Mouse (Mus musculus): ENCODE measurements around the gene Tm6sf2. TPM values are rescaled to one million over a fixed set of nuclear protein-coding genes. Genes with fewer than 3 reads are reported as not detected.

The Tm6sf2 gene
- total and polyA plus RNA-seq, 3 experiments: 1.0 to 1.2 TPM; not detected in 1

DNA sequence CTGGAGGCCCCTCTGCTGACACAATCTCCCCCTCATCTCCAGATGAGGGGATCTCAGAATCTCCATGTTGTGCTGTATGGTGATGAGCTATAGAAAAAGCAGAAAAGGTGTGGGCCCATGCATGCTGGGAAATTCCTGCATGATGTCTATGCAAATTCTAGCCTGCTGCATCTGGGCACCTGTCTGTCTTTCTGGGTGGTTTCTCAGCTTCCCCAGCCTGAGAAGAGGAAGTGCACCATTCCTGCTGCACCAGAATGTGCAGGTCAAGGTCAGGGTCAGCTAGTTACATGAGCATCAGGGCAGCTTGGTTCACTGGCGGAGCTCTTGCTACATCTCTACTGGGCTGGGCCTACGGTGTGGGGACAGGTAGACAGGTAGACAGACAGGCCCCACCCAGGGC is 37.7 kb downstream of the Tm6sf2 start:
- Histone ChIP-seq H3K9me3 (replicated peaks; ENCODE audit: insufficient read depth, low read length) (no peaks in the 10 kb centered on the region), H3K27me3 (ENCODE audit: control insufficient read depth in 1 of 2, insufficient read depth in 2 of 2, low read length in 2 of 2) (0 out of 4 replicates have a peak, but pooled peaks cover 0 to 1% of the 10 kb centered on the region in 2 experiments), H3K36me3 (ENCODE audit: control insufficient read depth in 1 of 2, insufficient read depth in 2 of 2, low read length in 2 of 2) (no peaks in the 10 kb centered on the region), H3K4me3 (ENCODE audit: control insufficient read depth in 1 of 2, insufficient read depth in 1 of 2, low read depth in 2 of 2, low read length in 2 of 2) (no peak overlapping the region), H3K79me2 (ENCODE audit: control insufficient read depth, insufficient read depth, low read length, poor library complexity) (no peaks in the 10 kb centered on the region), H3K4me1 (ENCODE audit: control insufficient read depth in 1 of 2, insufficient read depth in 2 of 2, low read length in 2 of 2) (no peaks in the 10 kb centered on the region), H3K9ac (ENCODE audit: control insufficient read depth, low read depth, low read length, poor library complexity, severe bottlenecking) (no peak overlapping the region), H3K27ac (ENCODE audit: control insufficient read depth, low read depth, low read length) (no peak overlapping the region)
- TF ChIP-seq MXI1 (IDR thresholded peaks at IDR 0.05; ENCODE audit: low read depth, low read length): no peak
- TF ChIP-seq E2F4 (IDR thresholded peaks at IDR 0.05; ENCODE audit: borderline replicate concordance, low read depth, low read length): no peak
- no peak for TF ChIP-seq USF2 (IDR thresholded peaks at IDR 0.05; ENCODE audit: borderline replicate concordance in 1 of 2, insufficient read depth in 1 of 2, low read depth in 1 of 2, low read length in 2 of 2)
- no peak for TF ChIP-seq BHLHE40 (IDR thresholded peaks at IDR 0.05; ENCODE audit: borderline replicate concordance, low read depth, low read length)
- TF ChIP-seq NRF1 (IDR thresholded peaks at IDR 0.05; ENCODE audit: insufficient read depth, low read depth, low read length, poor library complexity, severe bottlenecking): no peak
- TF ChIP-seq POLR2A (IDR thresholded peaks at IDR 0.05; ENCODE audit: control insufficient read depth in 1 of 2, insufficient read depth in 1 of 2, low read depth in 1 of 2, low read length in 2 of 2, poor library complexity in 1 of 2): no peak
- no peak for TF ChIP-seq UBTF (IDR thresholded peaks at IDR 0.05; ENCODE audit: borderline replicate concordance, insufficient read depth, low read depth, low read length)
- no peak for TF ChIP-seq ETS1 (IDR thresholded peaks at IDR 0.05; ENCODE audit: low read depth, low read length)
- TF ChIP-seq MYB (IDR thresholded peaks at IDR 0.05; ENCODE audit: low read depth, low read length): no peak
- TF ChIP-seq ELF1 (IDR thresholded peaks at IDR 0.05; ENCODE audit: low read depth, low read length): no peak
- TF ChIP-seq ZNF384 (IDR thresholded peaks at IDR 0.05; ENCODE audit: low read depth, low read length): no peak
- no peak for TF ChIP-seq MYC (IDR thresholded peaks at IDR 0.05; ENCODE audit: low read depth, low read length)
- no peak for TF ChIP-seq POLR2AphosphoS5 (IDR thresholded peaks at IDR 0.05; ENCODE audit: borderline replicate concordance, low read depth, low read length)
- no peak for TF ChIP-seq USF1 (IDR thresholded peaks at IDR 0.05; ENCODE audit: low read depth, low read length)
- no peak for TF ChIP-seq EP300 (IDR thresholded peaks at IDR 0.05; ENCODE audit: low read depth in 1 of 2, low read length in 2 of 2)
- TF ChIP-seq MAZ (IDR thresholded peaks at IDR 0.05; ENCODE audit: low read depth, low read length): no peak
- DNase-seq (ENCODE audit: low read depth, low spot score): no peak

GRCm38 (mm10) chr8:70111192-70111795 is 38.6 kb downstream of the Tm6sf2 start:
- Histone ChIP-seq H3K4me1 (ENCODE audit: control insufficient read depth in 1 of 2, insufficient read depth in 2 of 2, low read length in 2 of 2) (no peaks in the 10 kb centered on the region), H3K27ac (ENCODE audit: control insufficient read depth, low read depth, low read length) (no peak overlapping the region), H3K4me3 (ENCODE audit: control insufficient read depth in 1 of 2, insufficient read depth in 1 of 2, low read depth in 2 of 2, low read length in 2 of 2) (no peak overlapping the region), H3K79me2 (ENCODE audit: control insufficient read depth, insufficient read depth, low read length, poor library complexity) (no peaks in the 10 kb centered on the region), H3K9ac (ENCODE audit: control insufficient read depth, low read depth, low read length, poor library complexity, severe bottlenecking) (no peak overlapping the region), H3K9me3 (replicated peaks; ENCODE audit: insufficient read depth, low read length) (no peaks in the 10 kb centered on the region), H3K27me3 (ENCODE audit: control insufficient read depth in 1 of 2, insufficient read depth in 2 of 2, low read length in 2 of 2) (0 out of 4 replicates have a peak, but pooled peaks cover 0 to 1% of the 10 kb centered on the region in 2 experiments), H3K36me3 (ENCODE audit: control insufficient read depth in 1 of 2, insufficient read depth in 2 of 2, low read length in 2 of 2) (no peaks in the 10 kb centered on the region)
- no peak for TF ChIP-seq TBP (IDR thresholded peaks at IDR 0.05; ENCODE audit: low read depth, low read length)
- TF ChIP-seq UBTF (IDR thresholded peaks at IDR 0.05; ENCODE audit: borderline replicate concordance, insufficient read depth, low read depth, low read length): no peak
- no peak for TF ChIP-seq RCOR1 (IDR thresholded peaks at IDR 0.05; ENCODE audit: low read depth, low read length)
- no peak for TF ChIP-seq E2F4 (IDR thresholded peaks at IDR 0.05; ENCODE audit: borderline replicate concordance, low read depth, low read length)
- no peak for TF ChIP-seq ELF1 (IDR thresholded peaks at IDR 0.05; ENCODE audit: low read depth, low read length)
- no peak for TF ChIP-seq POLR2A (IDR thresholded peaks at IDR 0.05; ENCODE audit: control insufficient read depth in 1 of 2, insufficient read depth in 1 of 2, low read depth in 1 of 2, low read length in 2 of 2, poor library complexity in 1 of 2)
- no peak for TF ChIP-seq MYB (IDR thresholded peaks at IDR 0.05; ENCODE audit: low read depth, low read length)
- TF ChIP-seq MAFK (IDR thresholded peaks at IDR 0.05; ENCODE audit: borderline replicate concordance, low read depth, low read length): no peak
- TF ChIP-seq SIN3A (IDR thresholded peaks at IDR 0.05; ENCODE audit: low read length): no peak
- TF ChIP-seq GATA1 (IDR thresholded peaks at IDR 0.05; ENCODE audit: low read depth, low read length): no peak
- no peak for TF ChIP-seq MEF2A (IDR thresholded peaks at IDR 0.05; ENCODE audit: extremely low read depth, insufficient replicate concordance, low read depth, low read length, poor library complexity, severe bottlenecking)
- no peak for TF ChIP-seq BHLHE40 (IDR thresholded peaks at IDR 0.05; ENCODE audit: borderline replicate concordance, low read depth, low read length)
- no peak for TF ChIP-seq MYC (IDR thresholded peaks at IDR 0.05; ENCODE audit: low read depth, low read length)
- TF ChIP-seq TAL1 (IDR thresholded peaks at IDR 0.05; ENCODE audit: low read length): no peak
- DNase-seq (ENCODE audit: low read depth, low spot score): no peak
